In genomic region chr5:44181669-44182068, GRCm38 (mm10) we compare ENCODE assay signal across 10 mouse cellular contexts. TPM values are rescaled to one million over a fixed set of nuclear protein-coding genes. Genes with fewer than 3 reads are reported as not detected.
A peak's percentile ranks its signal among the peaks of the same experiment; 100 is the strongest.
DNase-seq lines count a peak whose midpoint lies in the region.
"Had no signal": no experiment of that assay in that cellular context is flagged by ENCODE, and none has a peak within 500 bp of the region (broad histone marks: within the 10 kb centered on the region; RNA-seq: fewer than 3 reads in every experiment).

No protein-coding gene starts in this region.

- H3K27me3 ChIP-seq in limb, embryonic 10.5 days (ENCODE audit: low read depth, poor library complexity, severe bottlenecking) = no peaks in the 10 kb centered on the region

- no peak overlapping the region for H3K4me3 ChIP-seq in limb, embryonic 10.5 days
- H3K4me3 ChIP-seq: myocyte had no signal

- no peaks in the 10 kb centered on the region for H3K4me1 ChIP-seq in limb, embryonic 10.5 days

- no peaks in the 10 kb centered on the region for H3K9me3 ChIP-seq in limb, embryonic 10.5 days (replicated peaks)

- WGBS in limb, embryonic 10.5 days = 97% methylated on average over 3 of the region's 3 CpGs

- peaks cover 84% of the 10 kb centered on the region for H3K36me3 ChIP-seq in limb, embryonic 10.5 days

- no peak overlapping the region for H3K27ac ChIP-seq in limb, embryonic 10.5 days

- DNase-seq in CD4-positive helper T cell, adult 2 months (ENCODE audit: low read depth, low spot score) = peak; percentile 69
- DNase-seq in CD8-positive naive resting alpha-beta T cell, adult 2 months (ENCODE audit: low read depth in 2 of 2, low spot score in 2 of 2) = peak; percentile 10 to 31
- DNase-seq in limb, embryonic 10.5 days (ENCODE audit: low spot score) = peak; percentile 5
- DNase-seq in right cerebral cortex, postnatal 25 days = peak; percentile 48
- DNase-seq in B cell, adult 2 months = no peak
- DNase-seq in cerebellum, adult 11 months = no peak
- DNase-seq in MN1 (ENCODE audit: low spot score) = no peak
- DNase-seq in kidney, adult 11 months = no peak
- DNase-seq: kidney, adult 9 months had no signal

RNA-seq across cellular contexts. Expression of gene Tapt1, which starts 44.8 kb away (rescaled TPM):
- polyA plus RNA-seq in limb, embryonic 10.5 days (2016; fragmentation: Nextera tagmentation; extraction: Ambion mirVana) = 30.5 and 32.4 TPM in 2 replicates

Comparison
In these comparisons a context has a peak if more than half of its experiments do, and no peak if none do; other contexts are left out.
1. DNase-seq: peak in CD4-positive helper T cell, adult 2 months (single experiment), CD8-positive naive resting alpha-beta T cell, adult 2 months (2 of 2), limb, embryonic 10.5 days (single experiment) and right cerebral cortex, postnatal 25 days (single experiment); none in B cell, adult 2 months (0 of 2), cerebellum, adult 11 months (single experiment), MN1 (single experiment) and kidney, adult 11 months (single experiment).